Mouse (Mus musculus): ENCODE results near the gene Fam178b. TPM values are rescaled to one million over a fixed set of nuclear protein-coding genes. Genes with fewer than 3 reads are reported as not detected.

Gene Fam178b
- polyA plus RNA-seq, 1 experiment = 410 TPM

DNA sequence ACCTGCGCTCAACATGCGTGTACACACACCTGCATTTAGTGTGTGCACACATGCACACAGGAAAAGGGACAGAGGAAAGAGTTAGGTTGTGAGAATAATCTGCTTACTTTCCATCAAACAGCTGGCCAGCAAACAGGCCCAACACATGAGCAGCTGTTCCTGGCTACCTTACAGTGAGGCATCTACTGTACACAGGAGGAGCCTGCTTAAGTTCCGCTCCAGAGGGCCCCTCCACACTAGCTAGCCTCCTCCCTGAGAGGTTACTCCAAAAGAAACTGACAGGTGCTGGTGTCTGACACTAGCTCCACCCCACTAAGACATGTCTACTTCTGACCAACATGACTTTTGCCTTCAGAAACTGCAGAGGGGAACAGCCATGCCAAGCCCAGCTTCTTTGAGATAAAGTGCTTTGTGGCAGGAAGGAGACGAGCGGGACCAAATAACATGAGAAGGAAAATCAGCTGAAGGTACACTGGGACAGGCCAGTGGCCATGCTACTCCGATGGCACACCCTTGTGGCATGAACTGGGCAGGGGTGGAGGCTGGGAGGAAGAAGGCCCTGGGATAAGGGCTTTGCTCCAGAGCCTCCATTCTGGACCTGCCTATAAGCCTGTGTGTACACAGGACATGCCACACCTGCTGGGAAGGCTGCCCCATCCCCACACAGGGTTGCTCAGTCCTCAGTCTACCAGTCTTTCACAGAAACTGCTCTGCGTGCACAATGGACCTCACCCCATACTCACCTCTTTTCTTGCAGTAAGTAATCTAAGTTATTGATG is 24.2 kb downstream of the Fam178b start:
- Histone ChIP-seq H3K27ac (ENCODE audit: control insufficient read depth, insufficient read depth, low read depth, low read length) (no peak overlapping the region), H3K36me3 (ENCODE audit: control insufficient read depth, insufficient read depth, low read length) (peaks cover 1% of the 10 kb centered on the region), H3K27me3 (ENCODE audit: control insufficient read depth, insufficient read depth, low read length) (no peaks in the 10 kb centered on the region), H3K4me3 (ENCODE audit: control insufficient read depth, low read depth, low read length) (no peak overlapping the region), H3K4me1 (ENCODE audit: control insufficient read depth, insufficient read depth, low read length) (no peaks in the 10 kb centered on the region)
- TF ChIP-seq CTCF (IDR thresholded peaks at IDR 0.05; ENCODE audit: control insufficient read depth, insufficient read depth, insufficient replicate concordance, low read depth, low read length) (no peak), POLR2A (IDR thresholded peaks at IDR 0.05; ENCODE audit: control insufficient read depth, low read depth, low read length) (no peak)

DNA sequence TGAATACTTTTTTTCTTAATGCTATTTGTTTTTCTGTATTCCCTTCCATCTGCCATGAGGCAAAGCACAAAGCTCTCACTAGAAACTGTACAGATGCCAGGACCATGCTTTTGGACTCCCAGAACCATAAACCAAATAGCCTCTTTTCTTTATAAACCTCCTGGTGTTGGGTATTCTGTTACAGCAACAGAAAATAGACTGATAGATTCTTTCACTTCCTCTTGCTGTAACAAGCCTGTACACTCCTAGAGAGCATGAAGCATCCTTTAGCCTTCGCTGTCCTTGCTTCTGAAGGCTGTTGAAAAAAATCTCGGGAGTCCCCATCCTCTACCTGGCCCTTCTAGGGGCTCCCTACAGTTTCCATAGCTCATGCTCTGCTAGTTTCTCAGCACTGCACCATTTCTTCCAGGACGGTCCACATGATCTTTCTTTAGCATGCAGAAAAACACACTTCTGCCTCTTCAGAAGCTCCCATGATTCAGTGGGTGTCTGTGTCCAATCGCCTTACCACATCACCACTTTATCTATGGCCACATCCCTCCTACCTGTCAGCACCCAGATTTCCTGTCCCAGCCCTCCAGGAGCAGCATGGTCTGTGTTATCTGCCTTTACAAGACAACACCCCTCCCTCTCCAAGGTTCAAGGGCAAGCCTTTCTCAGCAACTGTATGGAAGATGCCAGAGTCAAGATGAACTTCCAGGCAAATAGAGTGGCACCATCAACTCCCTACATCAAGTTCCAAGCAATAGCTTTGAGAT is 25.1 kb downstream of the Fam178b start:
- no peaks in the 10 kb centered on the region for H3K4me1 ChIP-seq (ENCODE audit: control insufficient read depth, insufficient read depth, low read length)
- H3K36me3 ChIP-seq (ENCODE audit: control insufficient read depth, insufficient read depth, low read length) = peaks cover 1% of the 10 kb centered on the region
- TF ChIP-seq CTCF (IDR thresholded peaks at IDR 0.05; ENCODE audit: control insufficient read depth, insufficient read depth, insufficient replicate concordance, low read depth, low read length) = no peak
- TF ChIP-seq POLR2A (IDR thresholded peaks at IDR 0.05; ENCODE audit: control insufficient read depth, low read depth, low read length) = no peak
- no peak overlapping the region for H3K4me3 ChIP-seq (ENCODE audit: control insufficient read depth, low read depth, low read length)
- no peaks in the 10 kb centered on the region for H3K27me3 ChIP-seq (ENCODE audit: control insufficient read depth, insufficient read depth, low read length)
- H3K27ac ChIP-seq (ENCODE audit: control insufficient read depth, insufficient read depth, low read depth, low read length) = no peak overlapping the region

- Histone ChIP-seq H3K36me3 (ENCODE audit: control insufficient read depth, insufficient read depth, low read length) (peaks cover 1% of the 10 kb centered on the region), H3K27me3 (ENCODE audit: control insufficient read depth, insufficient read depth, low read length) (no peaks in the 10 kb centered on the region), H3K4me1 (ENCODE audit: control insufficient read depth, insufficient read depth, low read length) (no peaks in the 10 kb centered on the region), H3K27ac (ENCODE audit: control insufficient read depth, insufficient read depth, low read depth, low read length) (no peak overlapping the region), H3K4me3 (ENCODE audit: control insufficient read depth, low read depth, low read length) (no peak overlapping the region)
- TF ChIP-seq POLR2A (IDR thresholded peaks at IDR 0.05; ENCODE audit: control insufficient read depth, low read depth, low read length) (no peak), CTCF (IDR thresholded peaks at IDR 0.05; ENCODE audit: control insufficient read depth, insufficient read depth, insufficient replicate concordance, low read depth, low read length) (no peak)
These were observed 26.8 kb downstream of the Fam178b start for GRCm38 (mm10) chr1:36656233-36656632.

- Histone ChIP-seq H3K27ac (ENCODE audit: control insufficient read depth, insufficient read depth, low read depth, low read length) (no peak overlapping the region), H3K4me3 (ENCODE audit: control insufficient read depth, low read depth, low read length) (no peak overlapping the region), H3K27me3 (ENCODE audit: control insufficient read depth, insufficient read depth, low read length) (no peaks in the 10 kb centered on the region), H3K4me1 (ENCODE audit: control insufficient read depth, insufficient read depth, low read length) (no peaks in the 10 kb centered on the region), H3K36me3 (ENCODE audit: control insufficient read depth, insufficient read depth, low read length) (peaks cover 1% of the 10 kb centered on the region)
- no peak for TF ChIP-seq CTCF (IDR thresholded peaks at IDR 0.05; ENCODE audit: control insufficient read depth, insufficient read depth, insufficient replicate concordance, low read depth, low read length)
- no peak for TF ChIP-seq POLR2A (IDR thresholded peaks at IDR 0.05; ENCODE audit: control insufficient read depth, low read depth, low read length)
These were observed 27.9 kb downstream of the Fam178b start for GRCm38 (mm10) chr1:36655039-36655438.

GRCm38 (mm10) chr1:36647631-36648030 is 35.4 kb downstream of the Fam178b start:
- H3K4me3 ChIP-seq (ENCODE audit: control insufficient read depth, low read depth, low read length) = no peak overlapping the region
- H3K27me3 ChIP-seq (ENCODE audit: control insufficient read depth, insufficient read depth, low read length) = no peaks in the 10 kb centered on the region
- no peaks in the 10 kb centered on the region for H3K36me3 ChIP-seq (ENCODE audit: control insufficient read depth, insufficient read depth, low read length)
- H3K4me1 ChIP-seq (ENCODE audit: control insufficient read depth, insufficient read depth, low read length) = no peaks in the 10 kb centered on the region
- no peak for TF ChIP-seq POLR2A (IDR thresholded peaks at IDR 0.05; ENCODE audit: control insufficient read depth, low read depth, low read length)
- no peak for TF ChIP-seq CTCF (IDR thresholded peaks at IDR 0.05; ENCODE audit: control insufficient read depth, insufficient read depth, insufficient replicate concordance, low read depth, low read length)
- no peak overlapping the region for H3K27ac ChIP-seq (ENCODE audit: control insufficient read depth, insufficient read depth, low read depth, low read length)

- Histone ChIP-seq H3K27me3 (ENCODE audit: control insufficient read depth, insufficient read depth, low read length) (no peaks in the 10 kb centered on the region), H3K27ac (ENCODE audit: control insufficient read depth, insufficient read depth, low read depth, low read length) (no peak overlapping the region), H3K36me3 (ENCODE audit: control insufficient read depth, insufficient read depth, low read length) (no peaks in the 10 kb centered on the region), H3K4me1 (ENCODE audit: control insufficient read depth, insufficient read depth, low read length) (no peaks in the 10 kb centered on the region), H3K4me3 (ENCODE audit: control insufficient read depth, low read depth, low read length) (no peak overlapping the region)
- TF ChIP-seq POLR2A (IDR thresholded peaks at IDR 0.05; ENCODE audit: control insufficient read depth, low read depth, low read length) (no peak), CTCF (IDR thresholded peaks at IDR 0.05; ENCODE audit: control insufficient read depth, insufficient read depth, insufficient replicate concordance, low read depth, low read length) (no peak)
These were observed 36.7 kb downstream of the Fam178b start for GRCm38 (mm10) chr1:36646285-36646684.

GRCm38 (mm10) chr1:36644615-36645007 is 38.4 kb downstream of the Fam178b start:
- H3K36me3 ChIP-seq (ENCODE audit: control insufficient read depth, insufficient read depth, low read length) = no peaks in the 10 kb centered on the region; the same call in 1 of the 2 replicates
- H3K4me1 ChIP-seq (ENCODE audit: control insufficient read depth, insufficient read depth, low read length) = no peaks in the 10 kb centered on the region
- no peak overlapping the region for H3K27ac ChIP-seq (ENCODE audit: control insufficient read depth, insufficient read depth, low read depth, low read length)
- no peaks in the 10 kb centered on the region for H3K27me3 ChIP-seq (ENCODE audit: control insufficient read depth, insufficient read depth, low read length)
- no peak overlapping the region for H3K4me3 ChIP-seq (ENCODE audit: control insufficient read depth, low read depth, low read length)
- TF ChIP-seq POLR2A (IDR thresholded peaks at IDR 0.05; ENCODE audit: control insufficient read depth, low read depth, low read length) (no peak), CTCF (IDR thresholded peaks at IDR 0.05; ENCODE audit: control insufficient read depth, insufficient read depth, insufficient replicate concordance, low read depth, low read length) (no peak)
